Mouse (Mus musculus) forebrain, embryonic 12.5 days (tissue): ENCODE data around the gene Gm49366. TPM values are rescaled to one million over a fixed set of nuclear protein-coding genes. Genes with fewer than 3 reads are reported as not detected.
"Not testable (repeated sequence)": the region's sequence is repeated elsewhere in the genome, so short reads cannot be mapped to it uniquely, and the experiment has no call there.

ENCODE experiments used
- ATAC-seq: fragments of 200-750 bp; cut with Nextera tagmentation; 2 replicates; pipeline ENCODE4 v1.8.0; 2017; ENCODE audit warnings: moderate TSS enrichment; ENCODE audit not compliant: low FRiP score
- H3K27ac ChIP-seq: fragments of 300-500 bp; sonication (generic); 2 replicates; pipeline ENCODE4 v1.5.1; 2016; ENCODE audit warnings: mild to moderate bottlenecking
- H3K27me3 ChIP-seq: fragments of 300-500 bp; sonication (generic); 2 replicates; pipeline ENCODE4 v1.6.1; 2016; ENCODE audit warnings: mild to moderate bottlenecking
- H3K36me3 ChIP-seq: fragments of 300-500 bp; sonication (generic); replicated peaks from 2 replicates; pipeline ENCODE4 v1.6.1; 2016; ENCODE audit warnings: mild to moderate bottlenecking
- H3K4me1 ChIP-seq: fragments of 300-500 bp; sonication (generic); 2 replicates; pipeline ENCODE4 v1.6.1; 2016
- H3K4me2 ChIP-seq: fragments of 300-500 bp; sonication (generic); 2 replicates; pipeline ENCODE4 v1.6.1; 2016; ENCODE audit warnings: mild to moderate bottlenecking, moderate library complexity
- H3K4me3 ChIP-seq: fragments of 300-500 bp; sonication (generic); replicated peaks from 2 replicates; pipeline ENCODE4 v1.5.1; 2016; ENCODE audit warnings: mild to moderate bottlenecking
- H3K9ac ChIP-seq: fragments of 300-500 bp; sonication (generic); 2 replicates; pipeline ENCODE4 v1.6.1; 2016; ENCODE audit warnings: mild to moderate bottlenecking
- H3K9me3 ChIP-seq: fragments of 300-500 bp; sonication (generic); 2 replicates; pipeline ENCODE4 v1.6.1; 2016
- whole genome bisulfite sequencing: fragments of 180-500 bp; shearing (Covaris S2); methylation state at CpG from one replicate; pipeline ENCODE4 v1.1.7; 2016; 5-methylcytosine and 5-hydroxymethylcytosine counted together
- polyA plus RNA-seq: library from polyadenylated mRNA; unstranded; fragments of >200 nt; fragmentation: Nextera tagmentation; extraction: Ambion mirVana; gene quantifications from 2 replicates; pipeline ENCODE4 v1.2.1, GENCODE M21; 2016

The Gm49366 gene
- polyA plus RNA-seq, 1 experiment from 2014 or later: not detected

GRCm38 (mm10) chr12:84011251-84012040 is 27.3 kb upstream of the Gm49366 start:
- Histone ChIP-seq H3K9ac (peak overlapping the region; percentile 13), H3K4me1 (peaks cover 47% of the 10 kb centered on the region), H3K9me3 (no peaks in the 10 kb centered on the region), H3K36me3 (peaks cover 10% of the 10 kb centered on the region), H3K27ac (peak overlapping the region; percentile 54), H3K27me3 (no peaks in the 10 kb centered on the region), H3K4me2 (peak overlapping the region; percentile 57), H3K4me3 (peak overlapping the region; percentile 20)
- peak; percentile 67; the same call in 1 of the 2 replicates for ATAC-seq
- WGBS: 28% methylated on average over 12 of the region's 12 CpGs

GRCm38 (mm10) chr12:84013130-84013529 is 25.6 kb upstream of the Gm49366 start:
- no peak overlapping the region for H3K27ac ChIP-seq
- H3K27me3 ChIP-seq: no peaks in the 10 kb centered on the region
- no peaks in the 10 kb centered on the region for H3K9me3 ChIP-seq
- no peak overlapping the region for H3K4me3 ChIP-seq
- peaks cover 14% of the 10 kb centered on the region for H3K36me3 ChIP-seq
- peaks cover 47% of the 10 kb centered on the region for H3K4me1 ChIP-seq
- H3K9ac ChIP-seq: no peak overlapping the region
- no peak overlapping the region for H3K4me2 ChIP-seq
- WGBS: 73% methylated on average over 6 of the region's 6 CpGs
- ATAC-seq: no peak

- Histone ChIP-seq H3K4me2 (no peak overlapping the region), H3K9me3 (no peaks in the 10 kb centered on the region), H3K4me3 (no peak overlapping the region), H3K27me3 (no peaks in the 10 kb centered on the region), H3K36me3 (peaks cover 14% of the 10 kb centered on the region), H3K9ac (no peak overlapping the region), H3K4me1 (peaks cover 42% of the 10 kb centered on the region), H3K27ac (no peak overlapping the region)
- 93% methylated on average over 7 of the region's 7 CpGs for WGBS
- ATAC-seq: no peak
Measured at GRCm38 (mm10) chr12:84013701-84014100, 25.0 kb upstream of the Gm49366 start.

DNA sequence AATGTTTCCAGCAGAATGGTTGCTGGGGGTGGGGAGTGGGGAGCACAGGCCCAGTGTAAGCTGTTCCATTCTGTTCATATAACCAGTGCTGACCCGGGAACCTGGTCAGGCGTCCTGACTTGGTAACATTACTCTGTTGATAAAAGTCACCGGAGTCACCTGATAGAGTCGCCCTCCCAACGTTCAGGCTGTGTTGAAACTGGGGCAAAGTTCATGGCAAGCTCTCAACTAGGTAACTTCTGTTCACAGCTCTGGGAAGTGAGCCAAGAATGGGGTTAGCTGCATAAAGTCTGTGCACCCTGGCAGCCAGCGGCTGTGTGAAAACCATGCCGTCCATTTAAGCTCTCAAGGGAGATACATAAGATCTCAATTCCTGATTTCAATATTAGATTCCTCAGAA is 18.2 kb upstream of the Gm49366 start:
- H3K9me3 ChIP-seq, ATAC-seq, H3K27ac ChIP-seq, H3K4me3 ChIP-seq, H3K4me1 ChIP-seq, H3K4me2 ChIP-seq, H3K27me3 ChIP-seq, H3K9ac ChIP-seq, H3K36me3 ChIP-seq: not testable (repeated sequence)
- WGBS: 80% methylated on average over 7 of the region's 7 CpGs

DNA sequence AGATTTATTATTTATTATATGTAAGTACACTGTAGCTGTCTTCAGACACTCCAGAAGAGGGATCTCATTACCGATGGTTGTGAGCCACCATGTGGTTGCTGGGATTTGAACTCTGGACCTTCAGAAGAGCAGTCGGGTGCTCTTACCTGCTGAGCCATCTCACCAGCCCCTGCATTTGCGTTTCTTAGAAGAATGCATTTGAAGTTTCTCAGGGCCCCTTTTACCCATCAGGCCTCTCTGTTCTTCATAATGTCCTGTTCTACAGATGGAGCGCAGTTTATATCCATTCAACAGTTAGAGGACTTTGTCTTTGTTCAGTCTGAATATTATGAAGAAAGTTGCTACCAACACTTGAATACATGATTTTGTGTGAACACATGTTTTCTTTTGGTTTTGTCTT is 16.5 kb upstream of the Gm49366 start:
- not testable (repeated sequence) for H3K4me2 ChIP-seq, ATAC-seq, H3K27me3 ChIP-seq, H3K9me3 ChIP-seq, H3K9ac ChIP-seq, H3K4me3 ChIP-seq, H3K4me1 ChIP-seq, H3K36me3 ChIP-seq, H3K27ac ChIP-seq
- 97% methylated on average over 4 of the region's 4 CpGs for WGBS

GRCm38 (mm10) chr12:84023052-84023745 is 15.5 kb upstream of the Gm49366 start:
- no peaks in the 10 kb centered on the region for H3K9me3 ChIP-seq
- H3K27ac ChIP-seq: no peak overlapping the region
- no peaks in the 10 kb centered on the region for H3K4me1 ChIP-seq
- no peaks in the 10 kb centered on the region for H3K27me3 ChIP-seq
- no peak overlapping the region for H3K4me2 ChIP-seq
- no peak for ATAC-seq
- 82% methylated on average over 9 of the region's 9 CpGs for WGBS
- no peak overlapping the region for H3K9ac ChIP-seq
- no peaks in the 10 kb centered on the region for H3K36me3 ChIP-seq
- no peak overlapping the region for H3K4me3 ChIP-seq

- no peak overlapping the region for H3K27ac ChIP-seq
- H3K4me3 ChIP-seq: no peak overlapping the region
- H3K9ac ChIP-seq: no peak overlapping the region
- no peaks in the 10 kb centered on the region for H3K27me3 ChIP-seq
- no peak for ATAC-seq
- H3K9me3 ChIP-seq: no peaks in the 10 kb centered on the region
- H3K4me1 ChIP-seq: no peaks in the 10 kb centered on the region
- H3K36me3 ChIP-seq: no peaks in the 10 kb centered on the region
- H3K4me2 ChIP-seq: no peak overlapping the region
- 88% methylated on average over 7 of the region's 7 CpGs for WGBS
Measured at GRCm38 (mm10) chr12:84025888-84026287, 12.8 kb upstream of the Gm49366 start.

DNA sequence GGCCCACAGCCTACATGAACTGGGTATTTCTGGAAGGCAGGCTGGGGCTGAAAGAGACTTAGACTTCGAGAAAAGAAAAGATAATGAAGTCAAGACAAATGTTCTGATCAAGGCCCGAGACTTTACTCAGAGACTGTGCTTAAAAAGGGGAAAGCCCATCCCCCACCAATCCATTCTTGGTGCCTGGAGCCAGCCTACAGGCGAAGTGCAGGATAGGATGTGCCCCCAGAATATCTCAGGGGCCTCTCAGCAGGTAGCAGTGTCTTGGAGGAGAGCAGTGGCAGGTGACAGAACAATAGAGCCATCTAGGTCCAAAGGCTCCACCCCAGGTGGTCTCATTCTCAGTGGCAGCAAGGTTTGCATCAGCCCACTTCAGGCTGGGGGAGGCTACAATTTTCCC is 10.4 kb upstream of the Gm49366 start:
- H3K4me1 ChIP-seq, H3K27ac ChIP-seq, H3K36me3 ChIP-seq, ATAC-seq, H3K9ac ChIP-seq, H3K4me3 ChIP-seq, H3K27me3 ChIP-seq, H3K4me2 ChIP-seq, H3K9me3 ChIP-seq: not testable (repeated sequence)
- WGBS: 33% methylated on average over 3 of the region's 3 CpGs

GRCm38 (mm10) chr12:84029043-84029442 is 9.7 kb upstream of the Gm49366 start:
- not testable (repeated sequence) for H3K9me3 ChIP-seq, H3K27ac ChIP-seq, H3K4me1 ChIP-seq, H3K9ac ChIP-seq, H3K4me3 ChIP-seq, ATAC-seq, H3K36me3 ChIP-seq, H3K4me2 ChIP-seq, H3K27me3 ChIP-seq
- WGBS: 63% methylated on average over 1 of the region's 1 CpGs

GRCm38 (mm10) chr12:84030659-84031332 is 7.9 kb upstream of the Gm49366 start:
- ATAC-seq: 0 out of 2 replicates have a peak, but pooled peaks have one; percentile 63
- no peak overlapping the region for H3K4me2 ChIP-seq
- no peak overlapping the region for H3K4me3 ChIP-seq
- no peaks in the 10 kb centered on the region for H3K4me1 ChIP-seq
- H3K9ac ChIP-seq: no peak overlapping the region
- no peaks in the 10 kb centered on the region for H3K27me3 ChIP-seq
- no peaks in the 10 kb centered on the region for H3K36me3 ChIP-seq
- no peaks in the 10 kb centered on the region for H3K9me3 ChIP-seq
- 71% methylated on average over 4 of the region's 4 CpGs for WGBS
- no peak overlapping the region for H3K27ac ChIP-seq

- H3K4me1 ChIP-seq: no peaks in the 10 kb centered on the region
- H3K9ac ChIP-seq: no peak overlapping the region
- no peak overlapping the region for H3K4me3 ChIP-seq
- no peaks in the 10 kb centered on the region for H3K36me3 ChIP-seq
- H3K27ac ChIP-seq: no peak overlapping the region
- no peak for ATAC-seq
- peaks cover 6% of the 10 kb centered on the region for H3K27me3 ChIP-seq
- H3K4me2 ChIP-seq: no peak overlapping the region
- H3K9me3 ChIP-seq: no peaks in the 10 kb centered on the region
- WGBS: 85% methylated on average over 4 of the region's 4 CpGs
Measured at GRCm38 (mm10) chr12:84032854-84033253, 5.9 kb upstream of the Gm49366 start.

DNA sequence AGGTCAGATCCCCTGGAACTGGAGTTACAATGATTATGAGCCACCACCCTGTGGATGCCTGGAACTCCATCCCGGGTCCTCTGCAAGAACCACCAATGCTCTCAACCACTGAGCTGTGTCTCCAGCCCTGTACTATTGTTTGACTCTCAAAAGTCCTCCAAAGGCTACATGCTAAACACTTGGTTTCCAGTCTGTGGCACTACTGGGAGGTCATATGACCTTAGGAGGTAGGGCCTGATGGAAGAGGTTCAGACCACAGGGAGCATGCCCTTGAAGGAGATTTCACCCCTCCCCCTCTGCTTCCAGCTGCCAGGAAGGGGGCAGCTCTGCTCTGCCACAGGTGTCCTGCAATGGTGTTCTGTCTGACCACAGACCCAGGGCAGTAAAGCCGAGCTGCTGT is 5.4 kb upstream of the Gm49366 start:
- H3K27me3 ChIP-seq, H3K36me3 ChIP-seq, ATAC-seq, H3K4me3 ChIP-seq, H3K9ac ChIP-seq, H3K4me2 ChIP-seq, H3K4me1 ChIP-seq, H3K27ac ChIP-seq, H3K9me3 ChIP-seq: not testable (repeated sequence)
- 91% methylated on average over 2 of the region's 2 CpGs for WGBS
